Mouse (Mus musculus): ENCODE results near the gene Galk2. TPM values are rescaled to one million over a fixed set of nuclear protein-coding genes. Genes with fewer than 3 reads are reported as not detected.

Gene Galk2
- total and polyA plus RNA-seq, 3 experiments = 0.08 to 0.29 TPM; not detected in 1

DNA sequence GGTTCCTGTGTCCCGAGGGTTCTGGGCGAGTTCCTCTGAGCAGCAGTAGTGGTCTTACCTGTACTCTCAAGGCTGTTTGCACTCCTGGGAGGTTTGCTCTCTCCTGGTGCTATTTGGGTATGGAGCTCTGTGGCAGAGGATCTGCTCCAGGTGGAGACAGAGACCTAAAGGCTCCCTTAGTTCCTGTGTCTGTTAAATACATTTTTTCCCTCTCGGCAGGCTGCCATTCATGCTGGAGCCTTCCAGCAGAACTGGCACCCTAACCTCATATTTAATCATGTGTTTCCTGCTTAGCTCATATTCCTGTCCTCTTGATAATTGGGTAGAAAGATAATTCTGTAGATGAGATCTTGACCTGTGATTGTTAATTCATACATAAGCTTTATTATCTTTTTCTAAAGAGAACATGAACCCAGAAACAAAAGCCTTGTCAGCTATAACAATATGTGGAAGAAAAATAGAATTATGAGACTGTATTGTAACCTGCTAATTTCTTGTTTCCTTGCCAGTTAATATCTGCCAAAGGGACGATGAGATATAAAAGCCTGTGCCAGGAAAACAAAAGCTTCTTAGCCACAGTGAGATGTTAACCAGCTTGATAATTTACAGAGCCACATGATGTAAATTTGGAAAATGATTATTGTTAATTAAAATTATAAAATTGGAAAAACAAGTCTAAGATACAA lies 27.1 kb downstream of the Galk2 start:
- no peak overlapping the region for H3K4me3 ChIP-seq (ENCODE audit: control insufficient read depth in 1 of 2, insufficient read depth in 1 of 2, low read depth in 2 of 2, low read length in 2 of 2)
- H3K27ac ChIP-seq (ENCODE audit: control insufficient read depth, low read depth, low read length) = no peak overlapping the region
- no peak overlapping the region for H3K9ac ChIP-seq (ENCODE audit: control insufficient read depth, low read depth, low read length, poor library complexity, severe bottlenecking)
- H3K27me3 ChIP-seq (ENCODE audit: control insufficient read depth in 1 of 2, insufficient read depth in 2 of 2, low read length in 2 of 2) = no peaks in the 10 kb centered on the region
- H3K79me2 ChIP-seq (ENCODE audit: control insufficient read depth, insufficient read depth, low read length, poor library complexity) = no peaks in the 10 kb centered on the region
- no peak for TF ChIP-seq TBP (IDR thresholded peaks at IDR 0.05; ENCODE audit: low read depth, low read length)
- TF ChIP-seq HCFC1 (IDR thresholded peaks at IDR 0.05; ENCODE audit: low read depth, low read length) = no peak
- no peak for TF ChIP-seq CHD1 (IDR thresholded peaks at IDR 0.05; ENCODE audit: low read depth, low read length)
- no peak for TF ChIP-seq POLR2AphosphoS2 (IDR thresholded peaks at IDR 0.05; ENCODE audit: low read length)
- no peak for TF ChIP-seq USF1 (IDR thresholded peaks at IDR 0.05; ENCODE audit: low read depth, low read length)
- no peak for TF ChIP-seq ZKSCAN1 (IDR thresholded peaks at IDR 0.05; ENCODE audit: low read depth, low read length)
- DNase-seq (ENCODE audit: low read depth, low spot score) = no peak
- H3K4me1 ChIP-seq (ENCODE audit: control insufficient read depth in 1 of 2, insufficient read depth in 2 of 2, low read length in 2 of 2) = no peaks in the 10 kb centered on the region
- no peaks in the 10 kb centered on the region for H3K9me3 ChIP-seq (replicated peaks; ENCODE audit: insufficient read depth, low read length)
- H3K36me3 ChIP-seq (ENCODE audit: control insufficient read depth in 1 of 2, insufficient read depth in 2 of 2, low read length in 2 of 2) = no peaks in the 10 kb centered on the region

DNA sequence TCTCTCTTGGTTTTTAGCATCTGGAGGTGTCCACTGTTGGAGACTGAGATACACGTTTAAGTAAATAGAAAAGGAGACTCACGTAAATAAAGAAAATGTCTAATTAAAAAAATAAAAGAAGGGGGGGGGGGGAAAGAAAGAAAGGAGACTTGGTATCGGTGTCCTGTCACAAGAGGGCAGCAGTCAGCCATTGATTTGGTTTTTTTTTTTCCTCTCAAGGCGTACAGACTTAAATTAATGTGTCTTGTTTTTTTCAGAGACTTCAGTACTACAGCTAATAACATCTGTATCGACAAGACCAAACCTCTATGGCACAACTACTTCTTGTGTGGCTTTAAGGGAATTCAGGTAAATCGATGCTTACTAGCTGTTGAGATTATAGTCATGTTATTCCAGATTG lies 34.2 kb downstream of the Galk2 start:
- TF ChIP-seq MAZ (IDR thresholded peaks at IDR 0.05; ENCODE audit: low read depth, low read length) (0 out of 2 replicates have a peak, but pooled peaks have one; percentile 37), SMC3 (IDR thresholded peaks at IDR 0.05; ENCODE audit: low read depth, low read length) (peak; percentile 82), CHD2 (IDR thresholded peaks at IDR 0.05; ENCODE audit: low read length) (no peak), RAD21 (IDR thresholded peaks at IDR 0.05; ENCODE audit: low read depth, low read length) (peak; percentile 84), POLR2AphosphoS2 (IDR thresholded peaks at IDR 0.05; ENCODE audit: low read length) (no peak), ZC3H11A (IDR thresholded peaks at IDR 0.05; ENCODE audit: low read depth, low read length) (peak; percentile 79), ZNF384 (IDR thresholded peaks at IDR 0.05; ENCODE audit: low read depth, low read length) (peak; percentile 94), CTCF (IDR thresholded peaks at IDR 0.05 in 2 of 3, conservative IDR thresholded peaks at IDR 0.05 in 1 of 3; ENCODE audit: control insufficient read depth in 1 of 3, insufficient read depth in 1 of 3, low read depth in 2 of 3, low read length in 3 of 3, poor library complexity in 1 of 3, severe bottlenecking in 1 of 3) (peak; percentile 22 to 73 (median 36); a peak in 5 of 6 replicates), NELFE (IDR thresholded peaks at IDR 0.05; ENCODE audit: low read depth, low read length) (no peak)

DNA sequence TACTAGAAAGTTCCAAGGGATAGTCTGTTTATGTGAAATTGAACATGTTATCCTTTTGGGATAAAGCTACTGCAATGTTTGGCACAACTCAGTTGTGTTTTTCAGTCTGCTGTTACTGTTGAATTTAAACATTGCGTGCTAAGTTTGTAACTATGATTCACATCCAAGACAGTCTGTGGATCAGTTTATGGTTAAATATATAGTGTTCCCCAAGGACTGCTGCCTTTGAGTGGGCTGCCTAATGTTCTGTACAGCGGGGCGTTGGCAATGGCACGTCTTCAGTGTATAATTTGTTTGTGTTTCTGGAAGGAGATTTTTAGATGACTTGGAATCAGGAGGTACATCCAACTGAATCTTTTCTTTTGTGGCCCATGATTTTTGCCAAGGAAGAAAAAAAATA lies 36.2 kb downstream of the Galk2 start:
- Histone ChIP-seq H3K36me3 (ENCODE audit: control insufficient read depth in 1 of 2, insufficient read depth in 2 of 2, low read length in 2 of 2) (peaks cover 0 to 2% of the 10 kb centered on the region in 2 experiments; a peak in 2 of 4 replicates), H3K27ac (ENCODE audit: control insufficient read depth, low read depth, low read length) (no peak overlapping the region), H3K9ac (ENCODE audit: control insufficient read depth, low read depth, low read length, poor library complexity, severe bottlenecking) (no peak overlapping the region), H3K4me1 (ENCODE audit: control insufficient read depth in 1 of 2, insufficient read depth in 2 of 2, low read length in 2 of 2) (peaks cover 2 to 4% of the 10 kb centered on the region in 2 experiments; a peak in 3 of 4 replicates), H3K27me3 (ENCODE audit: control insufficient read depth in 1 of 2, insufficient read depth in 2 of 2, low read length in 2 of 2) (no peaks in the 10 kb centered on the region), H3K4me3 (ENCODE audit: control insufficient read depth in 1 of 2, insufficient read depth in 1 of 2, low read depth in 2 of 2, low read length in 2 of 2) (no peak overlapping the region), H3K9me3 (replicated peaks; ENCODE audit: insufficient read depth, low read length) (no peaks in the 10 kb centered on the region), H3K79me2 (ENCODE audit: control insufficient read depth, insufficient read depth, low read length, poor library complexity) (no peaks in the 10 kb centered on the region)
- DNase-seq (ENCODE audit: low read depth, low spot score) = no peak
- TF ChIP-seq BHLHE40 (IDR thresholded peaks at IDR 0.05; ENCODE audit: borderline replicate concordance, low read depth, low read length) = no peak
- TF ChIP-seq GABPA (IDR thresholded peaks at IDR 0.05; ENCODE audit: low read depth, low read length) = no peak
- no peak for TF ChIP-seq ZNF384 (IDR thresholded peaks at IDR 0.05; ENCODE audit: low read depth, low read length)
- TF ChIP-seq CTCF (IDR thresholded peaks at IDR 0.05 in 2 of 3, conservative IDR thresholded peaks at IDR 0.05 in 1 of 3; ENCODE audit: control insufficient read depth in 1 of 3, insufficient read depth in 1 of 3, low read depth in 2 of 3, low read length in 3 of 3, poor library complexity in 1 of 3, severe bottlenecking in 1 of 3) = no peak
- TF ChIP-seq NRF1 (IDR thresholded peaks at IDR 0.05; ENCODE audit: insufficient read depth, low read depth, low read length, poor library complexity, severe bottlenecking) = no peak
- TF ChIP-seq NELFE (IDR thresholded peaks at IDR 0.05; ENCODE audit: low read depth, low read length) = no peak
- TF ChIP-seq TAL1 (IDR thresholded peaks at IDR 0.05; ENCODE audit: low read length) = no peak
- no peak for TF ChIP-seq EP300 (IDR thresholded peaks at IDR 0.05; ENCODE audit: low read depth in 1 of 2, low read length in 2 of 2)
- no peak for TF ChIP-seq GATA1 (IDR thresholded peaks at IDR 0.05; ENCODE audit: low read depth, low read length)
- no peak for TF ChIP-seq ETS1 (IDR thresholded peaks at IDR 0.05; ENCODE audit: low read depth, low read length)
- no peak for TF ChIP-seq JUND (IDR thresholded peaks at IDR 0.05; ENCODE audit: low read depth, low read length)
- no peak for TF ChIP-seq MYC (IDR thresholded peaks at IDR 0.05; ENCODE audit: low read depth, low read length)
- TF ChIP-seq RAD21 (IDR thresholded peaks at IDR 0.05; ENCODE audit: low read depth, low read length) = no peak
- TF ChIP-seq MAX (IDR thresholded peaks at IDR 0.05; ENCODE audit: low read length) = no peak
- no peak for TF ChIP-seq POLR2AphosphoS2 (IDR thresholded peaks at IDR 0.05; ENCODE audit: low read length)

More for the DNA sequence above, 34.2 kb downstream of the Galk2 start:
- peak; percentile 64 for DNase-seq (ENCODE audit: low read depth, low spot score)
- H3K27ac ChIP-seq (ENCODE audit: control insufficient read depth, low read depth, low read length) = no peak overlapping the region
- no peaks in the 10 kb centered on the region for H3K36me3 ChIP-seq (ENCODE audit: control insufficient read depth in 1 of 2, insufficient read depth in 2 of 2, low read length in 2 of 2)
- H3K4me3 ChIP-seq (ENCODE audit: control insufficient read depth in 1 of 2, insufficient read depth in 1 of 2, low read depth in 2 of 2, low read length in 2 of 2) = no peak overlapping the region
- no peaks in the 10 kb centered on the region for H3K79me2 ChIP-seq (ENCODE audit: control insufficient read depth, insufficient read depth, low read length, poor library complexity)
- no peaks in the 10 kb centered on the region for H3K4me1 ChIP-seq (ENCODE audit: control insufficient read depth in 1 of 2, insufficient read depth in 2 of 2, low read length in 2 of 2)
- H3K9me3 ChIP-seq (replicated peaks; ENCODE audit: insufficient read depth, low read length) = no peaks in the 10 kb centered on the region
- no peak overlapping the region for H3K9ac ChIP-seq (ENCODE audit: control insufficient read depth, low read depth, low read length, poor library complexity, severe bottlenecking)
- H3K27me3 ChIP-seq (ENCODE audit: control insufficient read depth in 1 of 2, insufficient read depth in 2 of 2, low read length in 2 of 2) = no peaks in the 10 kb centered on the region

Data from MEL (cell line).